Mouse (Mus musculus) heart, adult 2 months (tissue): Measurements from ENCODE around the gene Cilp.

Experiments used
- CTCF ChIP-seq: fragments of 200-600 bp; IDR thresholded peaks from 2 replicates; pipeline ENCODE4 v1.8.1; 2022; ENCODE audit warnings: antibody characterized with exemption, mild to moderate bottlenecking, moderate library complexity
- EP300 ChIP-seq: fragments of 200-500 bp; IDR thresholded peaks from 2 replicates; pipeline ENCODE4 v1.6.1; 2011; ENCODE audit warnings: low read depth, low read length, control low read depth; ENCODE audit not compliant: insufficient read depth

DNA sequence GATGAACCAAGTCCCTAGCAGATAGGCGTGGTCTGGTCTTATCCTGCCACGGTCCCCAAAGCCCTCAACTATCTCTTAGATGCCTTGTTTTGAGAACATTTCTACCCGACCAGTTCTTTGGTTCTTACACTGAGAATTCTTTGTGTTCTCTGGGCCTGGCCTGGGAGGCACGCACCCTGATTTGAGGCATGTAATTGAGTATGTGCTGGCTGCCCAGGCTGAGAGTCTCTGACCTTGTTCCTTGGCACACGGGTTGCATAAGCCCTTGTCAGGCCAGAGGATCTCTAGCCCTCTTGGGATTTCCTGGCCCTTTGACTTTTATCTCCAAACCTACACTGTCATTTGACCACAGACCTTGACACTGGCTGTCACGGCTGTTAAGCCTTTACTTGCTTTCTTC, 47.3 kb upstream of the Cilp start:
- TF ChIP-seq EP300 (no peak), CTCF (no peak)
